8 mouse cellular contexts compared by ENCODE assay signal in genomic region chr7:45051601-45051974, GRCm38 (mm10). TPM values are rescaled to one million over a fixed set of nuclear protein-coding genes. Genes with fewer than 3 reads are reported as not detected.
A peak's percentile ranks its signal among the peaks of the same experiment; 100 is the strongest.
DNase-seq lines count a peak whose midpoint lies in the region; ATAC-seq and TF ChIP-seq lines count a peak whose summit lies in the region.

No protein-coding gene starts in this region.

- H3K9ac ChIP-seq in forebrain, embryonic 13.5 days: peak overlapping the region; percentile 93
- H3K9ac ChIP-seq in liver, embryonic 15.5 days: peak overlapping the region; percentile 67

- H3K9me3 ChIP-seq in E14TG2a.4 (ENCODE audit: low read length): no peaks in the 10 kb centered on the region
- H3K9me3 ChIP-seq in forebrain, embryonic 13.5 days (replicated peaks): no peaks in the 10 kb centered on the region
- no peaks in the 10 kb centered on the region for H3K9me3 ChIP-seq in liver, embryonic 15.5 days (replicated peaks)

- peak overlapping the region; percentile 97 for H3K4me2 ChIP-seq in forebrain, embryonic 13.5 days
- peak overlapping the region; percentile 94 for H3K4me2 ChIP-seq in liver, embryonic 15.5 days

- no peak for TF ChIP-seq CTCF in E14TG2a.4 (conservative IDR thresholded peaks at IDR 0.05; ENCODE audit: low read length)

- H3K4me3 ChIP-seq in E14TG2a.4 (replicated peaks; ENCODE audit: low read length): peak overlapping the region; percentile 92
- peak overlapping the region; percentile 93 for H3K4me3 ChIP-seq in forebrain, embryonic 13.5 days
- H3K4me3 ChIP-seq in liver, embryonic 15.5 days (replicated peaks): peak overlapping the region; percentile 75

- H3K36me3 ChIP-seq in E14TG2a.4 (ENCODE audit: insufficient read depth, low read length): peaks cover 40% of the 10 kb centered on the region
- H3K36me3 ChIP-seq in forebrain, embryonic 13.5 days (ENCODE audit: poor library complexity, severe bottlenecking): peaks cover 38% of the 10 kb centered on the region
- H3K36me3 ChIP-seq in liver, embryonic 15.5 days (replicated peaks): peaks cover 44% of the 10 kb centered on the region

- DNase-seq in heart, adult 11 months: peak; percentile 94
- no peak for DNase-seq in heart, postnatal 4 days
- no peak for DNase-seq in urinary bladder, postnatal 25 days (ENCODE audit: low spot score)
- no peak for DNase-seq in B cell, adult 2 months

- under 1% methylated on average over 13 of the region's 13 CpGs for WGBS in forebrain, embryonic 13.5 days
- 11% methylated on average over 13 of the region's 13 CpGs for WGBS in liver, embryonic 15.5 days (ENCODE audit: insufficient replicate concordance)

- no peaks in the 10 kb centered on the region for H3K27me3 ChIP-seq in E14TG2a.4 (ENCODE audit: insufficient read depth, low read length)
- no peaks in the 10 kb centered on the region for H3K27me3 ChIP-seq in forebrain, embryonic 13.5 days
- H3K27me3 ChIP-seq in liver, embryonic 15.5 days: no peaks in the 10 kb centered on the region

- peaks cover 78% of the 10 kb centered on the region for H3K4me1 ChIP-seq in E14TG2a.4 (replicated peaks; ENCODE audit: low read depth, low read length)
- peaks cover 30% of the 10 kb centered on the region for H3K4me1 ChIP-seq in forebrain, embryonic 13.5 days
- H3K4me1 ChIP-seq in liver, embryonic 15.5 days (replicated peaks): peaks cover 51% of the 10 kb centered on the region

- no peak for ATAC-seq in forebrain, embryonic 13.5 days
- ATAC-seq in liver, embryonic 15.5 days (ENCODE audit: insufficient read depth): no peak
- ATAC-seq in frontal cortex, adult (ENCODE audit: low TSS enrichment): no peak

- peak overlapping the region; percentile 100 for H3K27ac ChIP-seq in forebrain, embryonic 13.5 days
- H3K27ac ChIP-seq in liver, embryonic 15.5 days (replicated peaks): peak overlapping the region; percentile 91; the same call in 1 of the 2 replicates

RNA-seq across cellular contexts. Expression of gene Prr12, which starts 1.1 kb away (rescaled TPM):
- total RNA-seq in heart, postnatal 4 days (2021): 10 to 100 TPM; 35.4 to 36.7 TPM
- 14.9 and 17.2 TPM in 2 replicates for polyA plus RNA-seq in forebrain, embryonic 13.5 days (2015; fragmentation: Nextera tagmentation; extraction: Ambion mirVana)
- 2.1 and 2.3 TPM in 2 replicates for polyA plus RNA-seq in liver, embryonic 15.5 days (2015; fragmentation: Nextera tagmentation; extraction: Ambion mirVana)

RNA-seq across cellular contexts. Expression of gene Nosip, which starts 10.6 kb away (rescaled TPM):
- total RNA-seq in heart, postnatal 4 days (2021): 10 to 100 TPM; 31.7 to 34.6 TPM
- polyA plus RNA-seq in forebrain, embryonic 13.5 days (2015; fragmentation: Nextera tagmentation; extraction: Ambion mirVana): 52.7 and 58.5 TPM in 2 replicates
- 25.9 and 27.4 TPM in 2 replicates for polyA plus RNA-seq in liver, embryonic 15.5 days (2015; fragmentation: Nextera tagmentation; extraction: Ambion mirVana)

RNA-seq across cellular contexts. Expression of gene Prrg2, which starts 10.9 kb away (rescaled TPM):
- 10 to 100 TPM in 1 of 2 experiments, 1 to 10 TPM in 1; 9.5 to 10.2 TPM for total RNA-seq in heart, postnatal 4 days (2021)
- 14.7 and 14.8 TPM in 2 replicates for polyA plus RNA-seq in forebrain, embryonic 13.5 days (2015; fragmentation: Nextera tagmentation; extraction: Ambion mirVana)
- polyA plus RNA-seq in liver, embryonic 15.5 days (2015; fragmentation: Nextera tagmentation; extraction: Ambion mirVana): 8.5 and 9.0 TPM in 2 replicates

RNA-seq across cellular contexts. Expression of gene Rras, which starts 33.8 kb away (rescaled TPM):
- 10 to 100 TPM; 71.2 to 73.4 TPM for total RNA-seq in heart, postnatal 4 days (2021)
- polyA plus RNA-seq in forebrain, embryonic 13.5 days (2015; fragmentation: Nextera tagmentation; extraction: Ambion mirVana): 9.4 and 10.2 TPM in 2 replicates
- polyA plus RNA-seq in liver, embryonic 15.5 days (2015; fragmentation: Nextera tagmentation; extraction: Ambion mirVana): 20.8 and 23.6 TPM in 2 replicates

RNA-seq across cellular contexts. Expression of gene Scaf1, which starts 35.4 kb away (rescaled TPM):
- total RNA-seq in heart, postnatal 4 days (2021): 10 to 100 TPM; 78.5 to 80.3 TPM
- 35.8 and 38.9 TPM in 2 replicates for polyA plus RNA-seq in forebrain, embryonic 13.5 days (2015; fragmentation: Nextera tagmentation; extraction: Ambion mirVana)
- 10.4 and 11.9 TPM in 2 replicates for polyA plus RNA-seq in liver, embryonic 15.5 days (2015; fragmentation: Nextera tagmentation; extraction: Ambion mirVana)
